Mouse (Mus musculus): ENCODE results near the gene Slc36a3.

Gene Slc36a3

DNA sequence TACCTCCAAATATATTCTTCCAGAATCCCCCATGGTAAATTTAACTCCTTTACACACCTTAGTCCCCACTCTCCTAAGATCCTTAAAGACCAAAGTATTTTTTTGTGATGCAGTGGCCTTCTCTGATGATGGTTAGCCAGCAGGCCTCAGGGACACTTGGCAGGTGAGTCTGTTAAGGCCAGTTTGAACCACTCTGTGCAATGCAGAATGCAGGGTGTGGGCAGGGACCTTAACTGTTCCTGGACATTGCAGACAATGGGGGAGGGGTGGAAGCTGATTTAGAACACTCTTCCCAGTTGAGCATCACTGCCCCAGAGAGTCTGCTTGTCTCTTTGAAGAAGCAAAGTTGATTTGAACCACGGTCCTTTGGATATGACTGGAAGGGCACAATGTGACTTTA is 4.7 kb downstream of the Slc36a3 start:
- CTCF ChIA-PET = no interaction called here

DNA sequence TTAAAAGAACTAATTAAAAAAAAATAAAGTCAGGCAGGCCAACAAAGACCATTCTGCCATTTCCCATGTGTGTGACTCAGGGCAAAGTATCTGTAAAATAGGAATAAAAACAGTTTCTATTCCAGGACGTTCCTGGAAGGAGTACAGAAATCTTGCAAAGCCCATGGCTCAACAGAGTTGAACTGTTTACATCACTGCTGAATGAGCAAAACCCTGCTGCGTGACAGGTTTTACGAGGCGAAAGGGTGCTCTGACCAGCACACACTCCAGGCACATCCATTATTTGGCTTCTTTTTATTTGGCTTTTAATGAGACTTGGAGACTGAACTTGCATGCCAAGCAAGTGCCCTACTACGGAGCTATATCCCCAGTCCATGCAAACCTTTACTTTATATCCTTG is 7.5 kb downstream of the Slc36a3 start:
- CTCF ChIA-PET = interaction anchor here (0.6 kb wide), 1 partner anchor 405 kb away, joined by 3 read pairs; no protein-coding TSS in a partner anchor

DNA sequence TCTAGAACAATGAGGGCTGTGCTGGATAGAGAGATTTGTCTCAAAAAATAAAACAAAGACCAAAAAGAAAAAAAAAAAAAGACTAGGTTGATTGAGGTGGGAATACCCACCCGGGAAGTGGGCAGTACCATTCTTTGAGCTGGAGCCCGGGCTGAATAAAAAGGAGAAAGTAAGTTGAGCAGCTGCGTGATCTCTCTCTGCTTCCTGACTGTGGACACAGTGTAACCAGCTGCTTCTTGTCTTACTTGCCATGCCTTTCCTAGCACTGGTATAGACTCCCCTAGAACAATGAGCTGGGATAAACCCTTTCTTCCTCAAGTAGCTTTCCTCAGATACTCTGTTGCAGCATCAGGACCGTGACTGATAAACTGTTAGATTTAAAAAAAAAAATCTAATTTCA is 10.0 kb downstream of the Slc36a3 start:
- CTCF ChIA-PET = interaction anchor here (0.6 kb wide), 1 partner anchor 417 kb away, joined by 5 read pairs; no protein-coding TSS in a partner anchor

DNA sequence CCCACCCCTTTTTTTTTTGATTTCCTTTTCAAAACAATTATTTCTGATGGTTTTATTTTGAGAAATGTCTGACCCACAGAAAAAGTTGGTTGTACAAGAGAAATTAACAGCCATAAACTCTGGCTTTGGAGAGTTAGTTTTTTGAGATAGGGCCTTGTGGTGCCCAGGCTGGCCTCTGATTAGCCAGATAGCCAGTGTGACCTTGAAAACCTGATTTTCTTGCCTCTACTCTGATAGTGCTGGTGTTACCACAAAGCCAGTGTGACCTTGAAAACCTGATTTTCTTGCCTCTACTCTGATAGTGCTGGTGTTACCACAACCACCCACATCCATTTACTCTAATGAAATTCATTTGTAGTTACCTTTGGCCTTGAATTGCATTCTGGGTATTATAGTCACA is 13.9 kb downstream of the Slc36a3 start:
- CTCF ChIA-PET = interaction anchor here (0.6 kb wide), 1 partner anchor 16 kb away, joined by 5 read pairs; no protein-coding TSS in a partner anchor

DNA sequence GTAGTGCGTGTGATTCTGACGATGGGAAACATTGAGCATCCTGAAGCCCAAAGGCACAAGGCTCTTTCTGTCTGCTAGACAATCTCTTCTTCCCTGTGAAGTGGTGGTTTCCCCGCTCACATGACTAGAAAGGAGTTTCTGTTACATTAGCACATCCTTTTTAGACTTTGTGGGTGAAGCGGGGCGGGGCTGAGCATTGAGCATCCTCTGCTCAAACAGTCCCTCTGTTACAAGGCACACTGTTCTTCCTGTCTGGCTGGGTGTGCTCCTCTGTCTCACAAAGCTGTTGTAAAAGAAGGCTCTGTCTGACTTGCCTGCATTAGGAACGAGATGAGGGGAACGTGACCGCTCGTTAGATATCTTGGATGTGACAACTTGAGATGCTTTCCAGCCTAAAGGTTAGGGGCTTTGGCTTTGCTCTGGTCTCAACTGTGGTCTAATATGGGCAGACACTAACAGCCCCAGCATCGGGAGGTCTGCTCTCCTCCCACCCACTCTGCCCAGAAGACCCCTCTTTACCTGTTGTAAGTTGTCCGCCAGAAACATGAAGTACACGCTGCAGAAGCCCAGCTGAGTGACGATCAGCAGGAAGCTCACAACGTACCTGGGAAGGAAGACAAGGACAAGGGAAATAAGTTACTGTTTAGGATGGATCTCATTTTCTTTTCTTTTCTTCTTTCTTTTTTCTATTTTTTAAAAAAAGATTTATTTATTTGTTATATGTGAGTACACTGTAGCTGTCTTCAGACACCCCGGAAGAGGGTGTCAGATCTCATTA is 14.5 kb downstream of the Slc36a3 start:
- CTCF ChIA-PET = no interaction called here

DNA sequence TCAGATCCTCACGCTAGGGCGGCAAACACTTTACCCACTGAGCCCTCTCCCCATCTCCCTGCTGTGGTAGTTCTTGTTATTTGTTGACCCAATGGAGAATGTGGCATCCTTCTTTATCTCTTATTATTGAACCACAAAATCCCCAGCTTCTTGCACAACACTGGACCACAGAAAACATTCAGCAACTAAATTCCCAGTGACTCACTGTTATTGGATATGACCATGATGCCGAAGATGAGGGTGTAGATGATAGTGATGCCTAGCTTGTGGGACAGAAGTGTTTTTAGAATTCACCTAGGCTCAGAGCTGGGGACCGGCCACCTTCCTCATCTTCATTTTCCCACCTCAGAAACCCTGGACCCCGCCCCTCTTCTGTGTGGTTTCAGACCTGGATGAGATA is 16.6 kb downstream of the Slc36a3 start:
- CTCF ChIA-PET = interaction anchor here (0.6 kb wide), 1 partner anchor 87 kb away, joined by 6 read pairs; no protein-coding TSS in a partner anchor

DNA sequence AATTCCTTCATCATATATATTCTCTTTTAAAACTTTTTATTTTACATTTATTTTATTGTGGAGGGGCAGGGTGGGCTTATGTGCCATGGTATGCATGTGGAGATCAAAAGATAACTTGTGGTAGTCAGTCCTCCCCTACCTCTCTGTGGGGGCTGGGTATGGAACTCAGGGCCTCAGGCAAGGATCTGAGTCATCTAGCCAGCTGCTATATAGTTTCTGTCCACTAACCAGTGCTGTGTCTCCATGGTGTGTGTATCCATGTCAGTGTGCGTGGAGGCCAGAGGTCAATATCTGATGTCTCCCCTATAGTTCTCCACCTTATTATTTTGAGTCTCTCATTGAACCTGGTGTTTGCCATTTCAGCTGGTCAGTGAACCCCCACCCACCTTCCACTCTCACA is 17.1 kb downstream of the Slc36a3 start:
- CTCF ChIA-PET = interaction anchor here (0.6 kb wide), 1 partner anchor 86 kb away, joined by 6 read pairs; no protein-coding TSS in a partner anchor

DNA sequence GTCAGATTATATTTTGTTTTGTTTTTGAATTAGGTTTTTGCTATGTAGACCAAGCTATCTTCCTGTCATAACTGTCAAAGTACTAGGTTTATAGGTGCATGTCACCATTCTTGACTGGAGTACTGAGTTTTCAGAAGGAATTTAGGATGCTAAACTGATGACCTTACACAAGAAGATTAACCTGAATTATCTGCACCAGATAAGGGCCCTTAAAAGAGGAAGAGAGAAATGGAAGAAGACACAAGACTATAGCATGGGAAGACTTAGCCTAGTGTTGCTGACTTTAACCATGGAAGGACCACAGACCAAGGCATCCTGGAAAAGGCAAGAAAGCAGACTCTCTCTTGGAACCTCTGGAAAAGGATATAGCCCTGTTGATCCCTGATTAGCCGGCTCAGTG is 18.3 kb downstream of the Slc36a3 start:
- CTCF ChIA-PET = interaction anchor here (0.7 to 1.2 kb wide), 2 partner anchors 12 to 56 kb away, joined by 3 to 4 read pairs; no protein-coding TSS in a partner anchor

DNA sequence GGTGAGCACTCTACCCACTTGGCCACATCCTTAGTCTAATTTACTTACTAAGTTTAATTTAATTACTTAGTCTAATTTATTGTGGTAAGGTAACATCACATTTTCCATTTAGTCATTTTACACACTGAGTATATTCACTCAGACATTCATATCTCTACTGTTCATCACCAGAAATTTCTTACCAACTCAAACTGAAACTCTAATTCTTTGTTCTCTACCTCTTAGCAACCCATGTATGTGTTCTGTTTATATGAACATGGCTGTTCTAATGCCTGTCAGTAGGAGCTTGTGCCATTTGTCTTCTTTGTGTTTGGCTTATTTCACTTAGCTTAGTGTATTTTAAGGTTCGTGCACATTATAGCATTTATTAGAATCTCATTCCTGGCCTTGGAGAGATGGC is 19.6 kb downstream of the Slc36a3 start:
- CTCF ChIA-PET = interaction anchor here (0.6 to 1.4 kb wide), 4 partner anchors 12 to 196 kb away, joined by 3 to 4 read pairs (median 3); no protein-coding TSS in a partner anchor

DNA sequence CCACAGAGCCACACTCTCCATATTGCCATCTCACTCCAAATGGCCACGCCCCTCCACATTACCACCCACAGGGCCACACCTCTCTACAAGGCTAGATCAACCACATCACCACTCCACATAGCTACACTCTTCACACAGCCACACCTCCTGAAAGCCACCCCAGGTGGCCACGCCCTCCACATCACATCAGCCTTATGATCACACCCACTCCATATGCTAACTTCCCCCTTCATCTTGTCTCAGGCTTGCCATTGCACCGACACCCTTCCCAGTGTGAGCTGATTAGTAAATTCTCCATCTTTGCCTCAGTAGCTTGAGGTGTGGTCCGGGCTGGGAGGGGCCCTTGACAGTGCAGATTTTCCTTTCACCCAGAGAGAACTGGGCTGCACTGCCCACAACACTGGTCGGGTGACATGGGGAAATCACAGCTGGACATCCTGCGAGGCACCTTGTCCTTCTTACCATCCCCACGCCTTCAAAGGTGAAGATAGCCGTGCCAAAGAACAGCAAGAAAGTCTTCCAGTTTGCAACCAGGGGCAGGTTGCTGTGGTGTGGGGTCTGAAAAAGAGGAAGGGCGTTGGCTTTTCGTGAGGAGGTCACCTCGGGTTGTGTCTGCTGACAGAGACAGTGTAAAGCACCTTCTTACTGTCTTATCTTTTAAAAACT is 20.3 kb downstream of the Slc36a3 start:
- CTCF ChIA-PET = interaction anchor here (0.9 to 1.4 kb wide), 2 partner anchors 11 to 24 kb away, joined by 3 read pairs; no protein-coding TSS in a partner anchor

DNA sequence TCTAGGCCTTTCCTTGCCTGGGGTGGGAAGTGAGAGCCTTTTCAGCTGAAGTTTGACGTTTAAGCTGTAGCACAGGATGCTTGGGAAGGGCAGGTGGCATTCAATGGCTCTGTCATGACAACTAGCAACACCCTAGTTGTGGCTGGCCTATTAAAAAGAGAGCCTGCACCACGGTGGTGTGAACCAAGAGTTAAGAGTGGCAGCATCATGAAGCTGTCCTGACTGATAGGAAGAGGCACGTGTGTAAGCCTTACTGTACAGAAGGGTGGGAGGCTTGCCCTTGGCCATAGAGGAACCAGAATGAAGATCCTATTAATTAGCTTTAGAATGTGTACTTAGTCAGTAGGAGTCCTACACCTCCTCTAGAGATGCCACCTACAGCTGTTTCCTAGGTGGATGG is 23.1 kb downstream of the Slc36a3 start:
- CTCF ChIA-PET = interaction anchor here (0.6 to 1.2 kb wide), 3 partner anchors 17 to 352 kb away, joined by 3 to 4 read pairs (median 3); no protein-coding TSS in a partner anchor

DNA sequence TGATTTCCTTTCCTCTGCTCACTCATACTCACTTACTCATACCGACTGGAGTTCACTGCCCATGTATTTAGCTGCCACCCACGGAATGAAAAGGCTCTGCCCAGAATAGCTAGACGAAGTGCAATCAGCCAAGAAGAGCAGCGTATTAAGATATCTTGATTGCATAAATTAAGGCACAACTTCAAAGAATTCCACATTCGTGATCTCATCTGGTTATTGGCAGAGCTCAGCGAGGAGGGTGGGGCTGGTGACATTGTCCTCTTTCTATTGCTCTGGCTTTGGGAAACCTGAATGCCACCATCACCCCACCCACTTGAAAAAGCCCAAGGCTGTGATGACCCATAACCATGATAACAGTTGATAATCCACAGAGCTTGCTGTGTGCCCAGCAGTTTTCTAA is 23.6 kb downstream of the Slc36a3 start:
- CTCF ChIA-PET = interaction anchor here (0.6 to 1.2 kb wide), 3 partner anchors 17 to 351 kb away, joined by 3 to 4 read pairs (median 3); no protein-coding TSS in a partner anchor

DNA sequence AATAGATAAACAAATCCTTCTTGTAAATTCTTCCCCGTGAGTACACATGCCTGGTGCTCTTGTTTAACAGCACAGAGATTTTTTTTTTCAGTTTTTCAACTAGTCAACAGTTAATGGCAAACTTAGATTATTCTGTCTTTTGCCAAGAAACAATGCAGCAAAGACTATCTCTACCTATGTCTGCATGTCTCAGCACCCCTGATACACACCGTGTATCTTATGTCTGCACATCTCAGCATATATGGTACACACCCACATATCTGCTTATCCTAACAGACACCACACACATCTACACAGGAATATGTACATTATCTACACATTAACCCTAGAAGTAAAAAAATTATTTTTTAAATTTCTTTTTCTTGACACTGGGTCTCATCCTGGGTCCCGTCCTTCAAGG is 24.8 kb downstream of the Slc36a3 start:
- CTCF ChIA-PET = interaction anchor here (0.7 kb wide), 1 partner anchor 30 kb away, joined by 6 read pairs; no protein-coding TSS in a partner anchor

DNA sequence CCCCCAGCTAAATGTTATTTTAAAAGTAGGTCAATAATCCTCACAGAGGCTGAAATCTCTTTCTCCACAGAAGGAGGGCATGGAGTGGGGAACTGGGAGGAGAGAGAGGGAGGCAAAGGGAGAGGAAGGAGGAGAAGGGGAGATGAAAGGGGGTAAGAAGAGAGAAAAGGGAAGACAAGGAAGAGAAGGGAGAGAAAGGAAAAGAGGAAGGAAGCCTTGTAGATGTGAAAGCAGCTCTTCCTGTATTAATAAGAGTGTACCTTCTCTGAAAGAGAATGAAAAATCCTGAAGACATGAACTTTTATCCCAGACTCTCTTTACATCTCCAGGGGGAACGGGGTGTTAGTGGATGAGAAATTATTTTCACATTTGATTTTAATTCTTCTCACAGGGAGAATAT is 30.1 kb downstream of the Slc36a3 start:
- CTCF ChIA-PET = interaction anchor here (1.1 to 1.5 kb wide), 3 partner anchors 9 to 38 kb away, joined by 3 to 7 read pairs (median 4); no protein-coding TSS in a partner anchor

DNA sequence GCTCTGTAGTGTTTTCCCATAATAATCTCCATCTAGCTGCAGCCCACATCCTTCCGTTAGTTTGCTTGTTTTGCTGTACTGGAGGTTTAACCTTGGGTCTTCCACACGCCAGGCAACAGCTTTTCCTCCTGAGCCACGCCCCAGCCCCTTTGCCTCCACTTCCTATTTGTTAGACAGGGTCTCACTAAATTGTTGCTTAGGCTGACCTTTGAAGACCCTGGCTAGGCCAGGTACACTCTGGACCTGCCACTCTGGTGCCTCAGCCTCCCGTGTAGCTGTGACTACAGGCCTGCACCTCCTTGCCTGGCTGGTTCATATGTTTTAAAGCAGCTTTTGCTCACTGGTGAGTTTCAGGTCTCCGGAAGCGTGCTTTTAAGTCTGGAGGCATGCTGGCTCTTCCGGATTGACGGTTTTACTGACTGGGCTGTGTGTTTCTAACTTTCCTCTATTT is 30.7 kb downstream of the Slc36a3 start:
- CTCF ChIA-PET = interaction anchor here (1.1 to 1.5 kb wide), 3 partner anchors 8 to 38 kb away, joined by 3 to 7 read pairs (median 4); no protein-coding TSS in a partner anchor

DNA sequence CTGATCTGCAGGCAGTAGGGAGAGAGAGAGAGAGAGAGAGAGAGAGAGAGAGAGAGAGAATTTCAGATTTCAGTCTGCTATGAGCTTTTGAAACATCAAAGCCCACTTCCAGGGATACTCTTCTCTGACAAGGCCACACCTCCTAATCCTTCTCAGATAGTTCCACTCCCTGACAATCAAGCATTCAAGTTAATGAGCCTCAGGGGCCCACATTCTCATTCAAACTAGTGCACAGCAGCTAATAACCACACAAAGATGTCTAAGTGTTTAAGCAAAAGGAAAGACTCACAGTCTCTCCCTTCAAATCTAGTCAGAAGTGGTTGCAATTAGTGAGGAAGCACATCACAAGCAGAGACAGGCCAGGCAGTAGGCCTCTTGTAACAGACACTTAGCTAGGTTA is 31.2 kb downstream of the Slc36a3 start:
- CTCF ChIA-PET = interaction anchor here (0.7 to 1.5 kb wide), 5 partner anchors 8 to 39 kb away, joined by 3 to 7 read pairs (median 4); no protein-coding TSS in a partner anchor

DNA sequence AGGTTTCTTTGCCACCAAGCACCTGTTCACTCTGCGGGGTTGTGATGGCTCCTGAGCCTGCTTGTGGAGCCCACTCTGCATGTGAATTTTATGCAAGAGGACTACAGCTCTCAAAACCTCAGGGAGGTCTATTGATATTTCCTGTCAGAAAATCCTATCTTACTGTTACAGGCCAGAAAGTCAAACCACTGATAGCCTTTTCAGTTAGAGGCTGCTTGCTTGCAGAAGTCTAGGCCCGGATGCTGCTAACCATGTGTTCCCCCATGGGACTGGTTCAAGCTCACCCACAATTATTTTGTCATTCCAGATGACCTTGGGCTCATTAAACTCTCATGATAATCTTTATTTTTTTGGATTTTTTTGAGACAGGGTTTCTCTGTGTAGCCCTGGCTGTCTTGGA is 34.5 kb downstream of the Slc36a3 start:
- CTCF ChIA-PET = no interaction called here

DNA sequence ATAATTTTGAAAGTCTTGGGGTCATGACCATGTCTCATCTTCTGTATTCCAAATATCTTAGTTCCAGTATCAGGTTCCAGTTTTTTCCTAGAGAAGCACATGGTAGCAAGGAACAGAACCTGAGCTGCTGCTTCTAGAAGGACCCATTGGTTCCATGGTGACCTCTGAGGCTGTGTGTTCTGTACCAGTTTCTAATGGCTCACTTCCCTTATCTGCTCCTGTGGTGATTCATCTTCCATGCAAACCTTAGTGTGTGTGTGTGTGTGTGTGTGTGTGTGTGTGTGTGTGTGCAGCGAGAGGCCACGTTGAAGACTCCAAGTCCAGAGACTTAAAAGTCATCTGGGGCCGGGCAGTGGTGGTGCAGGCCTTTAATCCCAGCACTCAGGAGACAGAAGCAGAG is 35.5 kb downstream of the Slc36a3 start:
- CTCF ChIA-PET = interaction anchor here (0.6 to 1.1 kb wide), 3 partner anchors 8 to 29 kb away, joined by 3 read pairs; no protein-coding TSS in a partner anchor

DNA sequence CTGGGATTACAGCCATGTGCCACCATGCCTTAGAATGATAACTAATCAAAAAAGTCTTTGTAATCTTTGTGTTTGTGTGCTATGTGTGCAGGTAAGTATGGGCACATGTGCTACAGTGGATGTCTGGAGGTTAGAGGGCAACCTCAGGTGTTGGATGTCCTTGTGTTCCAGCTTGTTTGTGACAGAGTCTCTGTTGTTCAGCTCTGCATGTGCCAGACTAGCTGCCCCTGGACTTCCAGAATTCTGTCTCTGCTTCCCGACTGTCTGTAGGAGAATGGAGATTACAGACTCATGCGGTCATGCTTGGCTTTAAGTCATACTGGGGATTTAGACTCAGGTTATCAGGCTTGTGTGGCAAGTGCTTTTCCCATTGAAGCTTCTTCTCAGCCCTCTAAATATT is 37.2 kb downstream of the Slc36a3 start:
- CTCF ChIA-PET = interaction anchor here (1.0 kb wide), 1 partner anchor 17 kb away, joined by 3 read pairs; no protein-coding TSS in a partner anchor

DNA sequence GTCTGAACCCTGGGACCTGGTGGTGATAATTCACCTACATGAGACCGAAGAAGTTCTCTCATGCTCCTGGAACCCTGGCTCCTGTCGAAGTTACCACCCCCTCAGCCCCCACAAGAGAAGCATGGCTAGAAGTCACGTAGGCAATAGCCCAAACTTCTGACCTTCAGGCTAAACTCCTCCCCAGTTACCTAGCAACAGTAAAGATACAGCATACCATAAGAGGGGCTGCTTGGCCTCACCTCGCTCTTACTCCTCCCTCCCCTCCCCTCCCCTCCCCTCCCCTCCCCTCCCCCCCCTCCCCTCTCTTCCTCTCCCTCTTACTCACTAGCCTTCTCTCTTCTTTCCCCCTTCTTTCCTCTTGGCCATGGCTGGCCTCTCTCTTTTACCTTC is 37.7 kb downstream of the Slc36a3 start:
- CTCF ChIA-PET = interaction anchor here (1.0 kb wide), 1 partner anchor 17 kb away, joined by 3 read pairs; no protein-coding TSS in a partner anchor

DNA sequence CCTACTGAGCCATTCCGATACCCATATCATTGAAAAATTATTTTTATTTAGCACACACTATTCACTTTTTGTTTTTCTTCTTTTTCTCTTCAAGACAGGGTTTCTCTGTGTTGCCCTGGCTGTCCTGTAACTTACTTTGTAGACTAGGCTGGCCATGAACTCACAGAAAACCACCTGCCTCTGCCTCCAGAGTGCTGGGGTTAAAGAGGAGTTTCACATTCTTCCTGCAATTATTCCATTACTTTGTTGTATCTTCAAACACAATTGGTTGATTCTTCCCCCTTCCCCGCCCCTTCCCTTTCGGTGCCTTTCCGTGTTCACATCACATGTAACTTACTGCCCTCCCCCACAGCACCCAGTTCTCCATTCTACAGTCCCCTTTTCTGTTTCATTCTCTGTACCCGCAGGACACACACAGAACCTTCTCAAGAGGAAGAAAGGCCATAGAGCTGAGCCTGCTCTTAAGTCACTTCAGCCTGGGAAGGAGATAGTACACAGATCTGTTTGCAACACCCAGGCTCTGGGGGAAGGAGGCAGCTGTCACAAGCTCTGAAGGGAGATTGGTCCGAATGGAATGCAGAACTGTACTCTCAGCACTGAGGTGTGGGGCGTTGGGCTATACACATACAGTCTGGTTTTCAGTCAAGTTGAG is 38.2 kb downstream of the Slc36a3 start:
- CTCF ChIA-PET = interaction anchor here (0.7 kb wide), 1 partner anchor 44 kb away, joined by 3 read pairs; no protein-coding TSS in a partner anchor

Data from spleen, embryonic (tissue).